Mouse (Mus musculus): ENCODE data around the gene Arrdc5.

The Arrdc5 gene

GRCm38 (mm10) chr17:56300186-56300585 lies at the start of gene Arrdc5:
TSS of gene Arrdc5 (minus strand) at chr17:56300286.
- no peak for DNase-seq (ENCODE audit: low spot score)

DNA sequence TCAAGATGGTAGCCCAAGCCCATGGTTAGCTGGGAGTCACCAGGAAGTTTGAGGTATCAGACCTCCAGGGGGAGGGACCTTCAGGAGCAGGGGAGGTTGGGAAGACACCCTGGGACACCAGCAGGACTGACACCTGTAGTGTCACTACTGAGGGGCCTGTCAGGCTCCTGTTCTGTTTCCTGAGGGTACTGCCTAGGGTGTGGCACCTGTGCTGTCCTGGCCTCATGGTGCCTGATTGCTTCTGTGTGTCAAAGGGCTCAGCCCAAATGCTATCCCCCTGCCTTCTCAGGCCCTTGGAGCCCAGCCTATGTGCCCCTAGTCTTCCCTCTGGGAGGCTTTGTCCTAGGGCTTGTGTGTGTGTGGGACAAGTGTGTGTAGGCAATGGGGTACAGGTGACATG lies 48.5 kb upstream of the Arrdc5 start:
- no peak for DNase-seq (ENCODE audit: low spot score)

DNA sequence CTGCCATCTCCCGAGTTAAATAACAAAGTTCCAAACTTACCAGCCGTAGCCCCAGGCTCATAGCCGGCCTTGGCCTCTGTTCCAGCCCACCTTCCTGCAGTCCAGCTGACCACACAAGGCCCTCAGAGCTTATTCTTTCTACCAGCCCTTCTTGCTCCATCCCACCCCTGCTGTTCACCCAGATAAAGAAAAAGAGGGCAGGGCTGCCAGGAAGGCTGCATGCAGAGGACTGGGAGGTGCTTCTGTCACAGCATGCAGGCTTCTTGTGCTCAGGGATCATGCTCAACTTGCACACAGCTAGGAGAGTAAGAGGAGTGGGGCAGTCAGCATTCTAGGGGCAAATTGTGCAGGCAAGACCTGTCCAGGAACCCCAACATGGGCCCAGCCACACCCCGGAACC lies 48.0 kb upstream of the Arrdc5 start:
- no peak for DNase-seq (ENCODE audit: low spot score)

GRCm38 (mm10) chr17:56345364-56345763 lies 45.3 kb upstream of the Arrdc5 start:
- no peak for DNase-seq (ENCODE audit: low spot score)

GRCm38 (mm10) chr17:56343466-56343865 lies 43.4 kb upstream of the Arrdc5 start:
- DNase-seq (ENCODE audit: low spot score), result no peak

DNA sequence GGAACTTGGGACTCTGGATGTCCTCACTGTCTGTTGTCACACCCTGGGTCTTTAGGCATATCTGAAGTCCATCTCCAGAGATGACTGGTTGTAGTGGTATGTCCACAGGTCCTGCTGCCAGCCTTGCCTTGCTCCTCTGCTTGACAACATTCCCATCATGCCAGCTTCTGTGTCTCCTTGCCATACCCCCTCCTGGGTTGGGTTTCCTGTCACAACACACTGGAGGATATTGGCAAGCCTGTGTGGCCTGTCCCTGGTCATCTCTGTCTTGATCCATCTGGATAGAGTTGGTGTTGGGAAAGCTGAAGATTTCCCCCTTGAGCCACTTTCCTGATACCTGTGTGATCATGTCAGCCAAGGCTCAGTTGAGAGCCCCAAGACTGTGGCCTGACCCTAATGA lies 40.6 kb upstream of the Arrdc5 start:
- no peak for DNase-seq (ENCODE audit: low spot score)

DNA sequence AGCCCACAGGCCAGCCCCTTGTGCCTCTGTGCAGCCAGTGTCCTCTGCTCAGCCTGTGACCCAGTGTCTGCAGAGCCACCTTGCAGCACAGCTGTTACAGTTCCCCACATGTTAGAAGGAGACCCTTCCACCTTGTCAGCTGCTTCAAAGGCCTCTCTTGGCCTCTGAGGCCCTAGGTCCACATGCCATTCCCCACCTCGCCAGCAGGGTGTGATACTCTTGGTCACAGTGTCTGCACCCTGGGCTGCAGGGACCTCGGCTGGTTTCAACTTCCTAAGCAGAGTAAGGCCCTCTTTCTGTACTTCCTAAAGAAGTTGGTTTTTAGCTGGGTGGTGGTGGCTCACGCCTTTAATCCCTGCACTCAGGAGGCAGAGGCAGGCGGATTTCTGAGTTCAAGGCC lies 38.8 kb upstream of the Arrdc5 start:
- peak; percentile 48 for DNase-seq (ENCODE audit: low spot score)

- DNase-seq (ENCODE audit: low spot score), result no peak
Observed at GRCm38 (mm10) chr17:56337791-56338190, 37.7 kb upstream of the Arrdc5 start.

- peak; percentile 60 for DNase-seq (ENCODE audit: low spot score)
Observed at GRCm38 (mm10) chr17:56337190-56337589, 37.1 kb upstream of the Arrdc5 start.

DNA sequence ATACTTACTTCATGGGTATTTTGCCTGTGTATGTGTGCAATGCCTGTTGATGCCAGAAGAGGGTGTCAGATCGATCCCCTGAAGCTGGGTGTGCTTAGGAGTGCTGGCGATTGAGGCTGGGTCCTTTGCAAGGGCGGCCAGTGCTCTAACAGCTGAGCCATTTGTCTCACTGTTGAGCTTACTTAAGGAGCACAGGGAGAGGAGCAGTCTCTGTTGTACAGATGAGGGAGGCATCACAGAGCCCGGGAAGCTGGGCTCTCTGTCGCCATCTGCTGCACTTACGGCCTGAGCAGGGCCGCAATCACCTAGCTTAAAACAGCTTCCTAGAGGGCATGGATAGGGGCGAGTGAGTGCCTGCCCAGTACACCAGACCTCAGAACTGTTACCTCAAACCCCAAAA lies 32.9 kb upstream of the Arrdc5 start:
- peak; percentile 34 for DNase-seq (ENCODE audit: low spot score)

- no peak for DNase-seq (ENCODE audit: low spot score)
Observed at GRCm38 (mm10) chr17:56331256-56331655, 31.2 kb upstream of the Arrdc5 start.

- DNase-seq (ENCODE audit: low spot score), result no peak
Observed at GRCm38 (mm10) chr17:56330345-56330744, 30.3 kb upstream of the Arrdc5 start.

GRCm38 (mm10) chr17:56329267-56329666 lies 29.2 kb upstream of the Arrdc5 start:
- no peak for DNase-seq (ENCODE audit: low spot score)

- peak; percentile 62 for DNase-seq (ENCODE audit: low spot score)
Observed at GRCm38 (mm10) chr17:56326153-56327147, 26.4 kb upstream of the Arrdc5 start.

DNA sequence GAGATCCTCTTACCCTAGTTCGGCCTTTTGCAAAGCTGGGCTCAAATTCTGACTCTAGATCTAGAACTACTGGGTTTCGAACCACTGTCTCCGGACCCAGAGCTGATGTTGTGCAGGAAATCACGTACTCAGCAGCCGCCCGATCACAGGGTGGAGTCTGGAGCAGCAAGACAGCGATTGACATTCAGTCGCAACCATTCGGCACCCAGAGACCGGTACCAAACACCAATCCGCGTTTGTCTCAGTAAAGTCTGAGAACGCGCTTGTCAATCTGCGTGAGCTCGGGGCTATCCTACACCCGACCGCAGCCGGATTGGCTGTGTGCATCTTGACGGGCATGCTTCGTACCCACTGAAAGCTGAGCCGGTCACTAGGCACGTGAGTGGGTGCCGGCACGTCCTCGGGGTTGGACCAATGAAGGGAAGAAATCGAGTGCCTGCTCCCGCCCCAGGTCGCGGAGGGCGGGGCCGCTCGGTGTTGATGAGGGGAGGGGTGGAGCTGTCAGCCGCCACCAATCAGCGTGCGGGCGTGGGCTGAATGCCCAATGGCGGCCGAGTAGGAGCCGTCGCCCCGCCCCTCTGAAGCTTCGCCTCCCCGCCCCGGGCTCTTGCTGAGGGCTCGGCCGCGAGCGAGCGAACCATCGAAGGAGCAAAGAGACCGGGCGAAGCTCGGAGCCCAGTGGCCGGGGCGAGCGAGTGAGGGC lies 25.5 kb upstream of the Arrdc5 start, which contains the start of gene Kdm4b:
Kdm4b (plus strand) TSS at position 613 of the 703 bp plus-strand sequence.
- peak; percentile 99 for DNase-seq (ENCODE audit: low spot score)

DNA sequence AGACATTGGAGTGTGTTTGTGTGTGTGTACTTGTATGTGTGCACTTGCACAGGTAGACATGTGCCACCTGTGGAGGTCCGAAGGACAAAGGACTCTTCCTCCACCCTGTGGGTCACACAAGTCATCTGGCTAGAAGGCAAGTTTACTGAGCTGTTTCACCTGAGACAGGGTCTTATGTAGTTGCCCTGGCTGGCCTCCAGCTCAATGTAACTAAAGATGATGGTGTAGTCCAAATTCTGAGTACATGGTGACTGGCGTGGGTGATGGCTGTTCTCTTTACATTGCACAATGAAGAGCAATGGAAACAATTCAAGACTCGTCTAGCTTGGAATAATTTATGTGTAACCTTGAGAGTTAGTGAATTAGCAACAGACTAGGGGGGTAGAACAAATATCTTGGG lies 24.3 kb upstream of the Arrdc5 start:
- DNase-seq (ENCODE audit: low spot score), result peak; percentile 9

GRCm38 (mm10) chr17:56309191-56309945 lies 9.3 kb upstream of the Arrdc5 start:
- no peak for DNase-seq (ENCODE audit: low spot score)

- DNase-seq (ENCODE audit: low spot score), result no peak
Observed at GRCm38 (mm10) chr17:56308088-56308487, 8.0 kb upstream of the Arrdc5 start.

GRCm38 (mm10) chr17:56305826-56306225 lies 5.7 kb upstream of the Arrdc5 start:
- no peak for DNase-seq (ENCODE audit: low spot score)

DNA sequence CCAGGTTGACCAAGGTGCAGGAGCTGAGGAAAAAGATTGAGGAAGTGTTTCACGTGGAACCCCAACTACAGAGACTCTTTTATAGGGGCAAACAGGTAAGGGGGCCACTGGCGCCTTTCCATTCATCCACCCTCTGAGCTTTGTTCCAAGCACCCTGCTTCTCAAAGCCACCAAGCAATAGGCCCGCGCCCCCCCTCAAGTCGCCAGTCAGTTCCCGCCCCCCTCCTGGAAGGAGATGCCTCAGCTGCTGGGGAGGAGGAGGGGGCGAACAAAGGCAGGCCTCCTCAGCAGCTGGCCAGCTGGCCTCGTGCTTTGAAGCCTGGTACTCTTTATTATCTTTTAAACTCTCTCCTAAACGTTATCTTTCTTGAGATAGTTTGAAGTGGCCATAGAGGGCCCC lies 5.1 kb upstream of the Arrdc5 start:
- no peak for DNase-seq (ENCODE audit: low spot score)

DNA sequence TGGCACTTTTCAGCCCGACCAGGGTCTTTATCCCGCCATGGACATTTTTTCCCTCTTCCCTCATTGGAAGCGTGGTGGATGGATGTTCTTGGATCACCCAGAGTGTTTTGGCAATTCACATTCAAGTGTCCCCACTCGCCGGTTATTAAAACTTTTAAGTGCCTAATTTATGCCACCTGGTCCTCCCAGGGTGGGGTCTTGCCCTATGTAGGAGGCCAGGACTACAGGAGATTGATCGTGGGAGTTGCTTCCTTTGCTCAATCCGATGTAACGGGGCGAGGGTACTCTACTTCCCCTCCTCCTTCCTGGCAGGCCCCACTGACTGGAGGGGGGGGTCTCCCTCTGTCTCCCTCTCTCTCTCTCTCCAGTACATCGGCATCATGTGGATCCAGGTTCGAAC lies 4.6 kb upstream of the Arrdc5 start:
- DNase-seq (ENCODE audit: low spot score), result no peak

Measured in embryo, embryonic 10.5 days (tissue).